Mouse (Mus musculus) layer of hippocampus, adult 2 months (tissue): ENCODE measurements around the gene Slc5a11. TPM values are rescaled to one million over a fixed set of nuclear protein-coding genes. Genes with fewer than 3 reads are reported as not detected.

Experiments
- DNase-seq, 2 experiments: peaks; one replicate each; pipeline ENCODE4 v3.0.0; 2022; ENCODE audit warnings: low spot score in 2 of 2
- H3K27ac ChIP-seq: fragments of 200-600 bp; 2 replicates; pipeline ENCODE4 v1.8.1; 2022
- H3K4me3 ChIP-seq: fragments of 200-600 bp; 2 replicates; pipeline ENCODE4 v1.8.1; 2022; ENCODE audit warnings: mild to moderate bottlenecking
- CTCF ChIP-seq: fragments of 200-600 bp; conservative IDR thresholded peaks from 2 replicates; pipeline ENCODE4 v1.8.1; 2022; ENCODE audit warnings: antibody characterized with exemption, mild to moderate bottlenecking, moderate library complexity
- total RNA-seq, 2 experiments: library from RNA; stranded (reverse); gene quantifications; 2 replicates each; pipeline ENCODE4 v1.2.3; 2021

Gene Slc5a11
- total RNA-seq, 2 experiments from 2014 or later: 0.59 to 1.5 TPM

- no peak for DNase-seq
- no peak for TF ChIP-seq CTCF
- no peak overlapping the region for H3K4me3 ChIP-seq
- no peak overlapping the region for H3K27ac ChIP-seq
Measured at GRCm38 (mm10) chr7:123305397-123305796, 90.8 kb downstream of the Slc5a11 start.

- no peak for TF ChIP-seq CTCF
- H3K4me3 ChIP-seq: no peak overlapping the region
- DNase-seq: no peak
- no peak overlapping the region for H3K27ac ChIP-seq
Measured at GRCm38 (mm10) chr7:123307236-123307635, 92.7 kb downstream of the Slc5a11 start.

GRCm38 (mm10) chr7:123307887-123308558 is 93.4 kb downstream of the Slc5a11 start:
- TF ChIP-seq CTCF: no peak
- no peak for DNase-seq
- Histone ChIP-seq H3K4me3 (no peak overlapping the region), H3K27ac (no peak overlapping the region)

GRCm38 (mm10) chr7:123311836-123312235 is 97.3 kb downstream of the Slc5a11 start:
- Histone ChIP-seq H3K4me3 (no peak overlapping the region), H3K27ac (peak overlapping the region; percentile 54)
- DNase-seq: peak; percentile 25 to 48
- TF ChIP-seq CTCF: no peak

- no peak for TF ChIP-seq CTCF
- Histone ChIP-seq H3K27ac (peak overlapping the region; percentile 54; the same call in 1 of the 2 replicates), H3K4me3 (no peak overlapping the region)
- no peak for DNase-seq
Measured at GRCm38 (mm10) chr7:123312738-123313137, 98.2 kb downstream of the Slc5a11 start.

GRCm38 (mm10) chr7:123322452-123323121 is 108.0 kb downstream of the Slc5a11 start:
- no peak for TF ChIP-seq CTCF
- Histone ChIP-seq H3K4me3 (no peak overlapping the region), H3K27ac (no peak overlapping the region)
- DNase-seq: no peak

Other genes with a start within 250 kb of the Slc5a11 start
- gene Rbbp6, start 249.1 kb upstream of the Slc5a11 start, total RNA-seq: 10 to 100 TPM; 70.9 to 78.7 TPM
- 10 to 100 TPM; 49.5 to 53.9 TPM for gene Tnrc6a, start 90.9 kb upstream of the Slc5a11 start, total RNA-seq
- 10 to 100 TPM; 88.7 to 94.3 TPM for gene Lcmt1, start 155.0 kb downstream of the Slc5a11 start, total RNA-seq
- 10 to 100 TPM; 29.0 to 35.2 TPM for gene Arhgap17, start 155.1 kb downstream of the Slc5a11 start, total RNA-seq
- not detected for gene Aqp8, start 247.5 kb downstream of the Slc5a11 start, total RNA-seq